Mouse (Mus musculus): Measurements from ENCODE around the gene Idua. TPM values are rescaled to one million over a fixed set of nuclear protein-coding genes. Genes with fewer than 3 reads are reported as not detected.
A peak's percentile ranks its signal among the peaks of the same experiment; 100 is the strongest.

The Idua gene
- polyA plus RNA-seq, 1 experiment from 2014 or later: 14.3 TPM

DNA sequence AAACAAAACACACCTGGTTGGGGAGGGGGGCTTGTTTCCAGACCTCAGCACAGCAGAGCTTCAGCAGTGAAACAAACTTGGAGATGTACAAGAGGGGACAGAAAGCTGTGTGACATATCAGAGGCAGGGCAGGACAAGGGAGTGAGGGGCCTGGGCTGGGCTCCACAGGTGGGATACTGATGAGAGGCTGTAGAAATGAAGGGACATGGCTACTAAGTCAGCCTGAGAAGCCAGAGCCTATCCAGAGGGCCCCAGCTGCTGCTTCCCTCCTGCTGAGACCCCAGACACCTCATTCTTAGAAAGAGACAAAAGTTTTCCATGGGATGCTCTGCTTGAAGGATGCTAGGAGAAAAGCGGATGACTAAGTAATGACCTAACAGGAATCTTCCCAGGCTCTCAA lies 1.5 kb upstream of the Idua start:
- no peak overlapping the region for H3K9ac ChIP-seq (ENCODE audit: low read length)
- no peak overlapping the region for H3K4me3 ChIP-seq (ENCODE audit: low read depth, low read length)
- no peak for ATAC-seq (ENCODE audit: insufficient number of reproducible peaks, low FRiP score, low TSS enrichment, low read depth)
- 74% methylated on average over 1 of the region's 1 CpGs for WGBS
- DNase-seq (ENCODE audit: low spot score): no peak
- H3K27me3 ChIP-seq (ENCODE audit: control insufficient read depth, insufficient read depth, low read length): no peaks in the 10 kb centered on the region
- H3K4me1 ChIP-seq (ENCODE audit: control insufficient read depth, insufficient read depth, low read length): peaks cover 5% of the 10 kb centered on the region
- no peak overlapping the region for H3K27ac ChIP-seq (replicated peaks; ENCODE audit: low read depth, low read length)
- H3K4me2 ChIP-seq (ENCODE audit: low read depth, severe bottlenecking): no peak overlapping the region
- no peaks in the 10 kb centered on the region for H3K9me3 ChIP-seq (ENCODE audit: control insufficient read depth, low read length)
- H3K36me3 ChIP-seq (ENCODE audit: control insufficient read depth, insufficient read depth, low read length): peaks cover 5% of the 10 kb centered on the region; the same call in 1 of the 2 replicates

DNA sequence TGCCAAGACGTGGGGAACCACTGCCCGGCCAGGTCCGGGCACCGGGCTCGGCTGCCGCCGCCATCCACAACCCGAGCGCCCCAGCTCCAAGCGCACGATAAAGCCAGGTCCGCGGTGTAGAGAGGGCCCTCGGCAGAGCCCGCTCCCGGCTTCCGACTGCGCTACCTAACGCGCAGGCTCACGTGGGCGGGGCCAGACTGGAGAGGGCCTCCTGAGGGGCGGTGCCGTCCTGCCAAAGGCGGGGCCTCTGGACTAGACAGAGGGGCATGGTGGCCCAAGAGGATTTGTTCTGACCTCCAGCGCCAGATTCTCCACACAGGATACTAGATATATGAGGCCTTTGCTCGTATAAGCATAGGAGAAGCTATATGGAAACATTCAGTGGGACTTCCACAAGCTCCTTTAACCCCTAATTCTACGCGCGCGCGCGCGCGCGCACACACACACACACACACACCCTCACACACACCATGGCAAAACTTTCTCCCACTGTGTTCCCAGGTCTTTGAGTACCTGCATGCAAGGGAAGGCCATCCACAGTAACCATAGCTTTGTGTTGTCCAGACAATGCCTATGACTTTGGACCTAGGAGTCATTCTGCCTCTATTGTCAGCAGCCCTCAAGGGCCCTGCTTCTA lies 619 bp downstream of the Idua start:
- DNase-seq (ENCODE audit: low spot score) (peak; percentile 91), ATAC-seq (ENCODE audit: insufficient number of reproducible peaks, low FRiP score, low TSS enrichment, low read depth) (peak; percentile 98)
- no peak overlapping the region for H3K27ac ChIP-seq (replicated peaks; ENCODE audit: low read depth, low read length)

DNA sequence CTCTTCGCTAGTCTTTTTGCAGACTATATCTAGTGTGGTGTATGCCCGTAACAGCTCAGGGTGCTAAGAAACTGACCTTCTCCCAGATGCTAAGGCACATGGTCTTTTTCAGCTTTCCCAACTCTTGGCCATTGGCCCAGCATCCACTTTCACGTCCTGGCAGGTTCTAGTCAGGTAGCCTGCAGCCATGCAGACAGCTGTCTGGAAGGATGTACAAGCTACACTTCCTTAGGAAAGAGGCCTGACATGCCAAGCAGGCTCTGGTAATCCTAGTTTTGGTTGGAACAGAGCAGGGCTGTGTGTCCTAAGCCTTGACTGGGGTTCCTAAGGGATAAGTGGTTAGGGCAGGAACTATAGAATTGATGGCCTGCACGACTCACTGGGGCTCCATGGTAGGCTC lies 2.6 kb downstream of the Idua start:
- H3K4me1 ChIP-seq (ENCODE audit: control insufficient read depth, insufficient read depth, low read length): peaks cover 5% of the 10 kb centered on the region
- H3K4me3 ChIP-seq (ENCODE audit: low read depth, low read length): no peak overlapping the region
- DNase-seq (ENCODE audit: low spot score): no peak
- ATAC-seq (ENCODE audit: insufficient number of reproducible peaks, low FRiP score, low TSS enrichment, low read depth): no peak
- no peaks in the 10 kb centered on the region for H3K9me3 ChIP-seq (ENCODE audit: control insufficient read depth, low read length)
- H3K9ac ChIP-seq (ENCODE audit: low read length): no peak overlapping the region
- no peaks in the 10 kb centered on the region for H3K36me3 ChIP-seq (ENCODE audit: control insufficient read depth, insufficient read depth, low read length)
- WGBS: 85% methylated on average over 4 of the region's 4 CpGs
- no peak overlapping the region for H3K4me2 ChIP-seq (ENCODE audit: low read depth, severe bottlenecking)
- H3K27me3 ChIP-seq (ENCODE audit: control insufficient read depth, insufficient read depth, low read length): no peaks in the 10 kb centered on the region
- H3K27ac ChIP-seq (replicated peaks; ENCODE audit: low read depth, low read length): no peak overlapping the region

More for the DNA sequence above, 619 bp downstream of the Idua start:
- Histone ChIP-seq H3K4me1 (ENCODE audit: control insufficient read depth, insufficient read depth, low read length) (peaks cover 5% of the 10 kb centered on the region), H3K4me2 (ENCODE audit: low read depth, severe bottlenecking) (peak overlapping the region; percentile 73), H3K9me3 (ENCODE audit: control insufficient read depth, low read length) (no peaks in the 10 kb centered on the region), H3K27me3 (ENCODE audit: control insufficient read depth, insufficient read depth, low read length) (no peaks in the 10 kb centered on the region), H3K36me3 (ENCODE audit: control insufficient read depth, insufficient read depth, low read length) (no peaks in the 10 kb centered on the region), H3K9ac (ENCODE audit: low read length) (peak overlapping the region; percentile 88), H3K4me3 (ENCODE audit: low read depth, low read length) (peak overlapping the region; percentile 75)
- 19% methylated on average over 36 of the region's 36 CpGs for WGBS

DNA sequence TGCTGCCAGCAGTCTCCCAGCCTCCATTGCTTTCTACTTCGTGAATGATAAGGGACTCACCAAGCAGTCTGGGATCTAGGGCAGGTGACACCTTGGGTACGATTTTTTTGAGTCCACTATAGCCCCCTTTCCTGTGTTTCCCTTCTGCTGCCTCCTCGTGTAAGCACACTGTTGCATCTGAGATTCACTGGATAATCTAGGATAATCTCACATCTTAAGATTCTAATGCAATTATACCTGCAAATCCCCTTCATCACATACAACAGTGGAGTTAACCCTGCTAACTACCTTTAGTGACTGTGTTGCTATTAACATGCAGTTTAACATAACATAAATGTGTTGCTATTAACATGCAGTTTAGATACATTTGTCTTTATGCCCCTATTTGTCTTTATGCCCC lies 4.9 kb downstream of the Idua start:
- ATAC-seq (ENCODE audit: insufficient number of reproducible peaks, low FRiP score, low TSS enrichment, low read depth): no peak
- Histone ChIP-seq H3K36me3 (ENCODE audit: control insufficient read depth, insufficient read depth, low read length) (no peaks in the 10 kb centered on the region), H3K27me3 (ENCODE audit: control insufficient read depth, insufficient read depth, low read length) (no peaks in the 10 kb centered on the region), H3K4me1 (ENCODE audit: control insufficient read depth, insufficient read depth, low read length) (peaks cover 4% of the 10 kb centered on the region; the same call in 1 of the 2 replicates), H3K9me3 (ENCODE audit: control insufficient read depth, low read length) (no peaks in the 10 kb centered on the region), H3K4me2 (ENCODE audit: low read depth, severe bottlenecking) (no peak overlapping the region), H3K4me3 (ENCODE audit: low read depth, low read length) (no peak overlapping the region), H3K27ac (replicated peaks; ENCODE audit: low read depth, low read length) (no peak overlapping the region), H3K9ac (ENCODE audit: low read length) (no peak overlapping the region)
- WGBS: 41% methylated on average over 3 of the region's 3 CpGs
- no peak for DNase-seq (ENCODE audit: low spot score)

DNA sequence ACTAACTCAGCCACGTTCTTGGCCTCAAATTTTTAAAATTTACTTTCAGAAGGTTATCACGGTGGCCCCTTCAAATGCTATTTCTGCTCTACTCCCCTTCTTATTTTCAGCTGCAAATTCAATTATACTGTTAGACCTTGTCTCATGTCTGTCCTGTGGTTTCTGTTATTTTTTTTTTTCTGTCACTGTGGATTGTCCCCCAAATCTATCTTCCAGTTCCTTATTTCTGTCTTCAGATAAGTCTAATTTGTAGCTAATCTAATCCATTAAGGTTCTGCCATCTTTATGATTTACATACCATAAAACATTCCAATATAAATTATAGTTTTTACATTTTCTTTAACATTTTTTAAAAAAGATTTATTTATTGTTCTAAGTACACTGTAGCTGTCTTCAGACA lies 7.2 kb downstream of the Idua start:
- H3K4me1 ChIP-seq (ENCODE audit: control insufficient read depth, insufficient read depth, low read length): peaks cover 4% of the 10 kb centered on the region; the same call in 1 of the 2 replicates
- H3K4me3 ChIP-seq (ENCODE audit: low read depth, low read length): no peak overlapping the region
- peaks cover 4% of the 10 kb centered on the region; the same call in 1 of the 2 replicates for H3K36me3 ChIP-seq (ENCODE audit: control insufficient read depth, insufficient read depth, low read length)
- H3K4me2 ChIP-seq (ENCODE audit: low read depth, severe bottlenecking): no peak overlapping the region
- H3K27ac ChIP-seq (replicated peaks; ENCODE audit: low read depth, low read length): no peak overlapping the region
- ATAC-seq (ENCODE audit: insufficient number of reproducible peaks, low FRiP score, low TSS enrichment, low read depth) (no peak), DNase-seq (ENCODE audit: low spot score) (no peak)
- H3K9me3 ChIP-seq (ENCODE audit: control insufficient read depth, low read length): no peaks in the 10 kb centered on the region
- no peaks in the 10 kb centered on the region for H3K27me3 ChIP-seq (ENCODE audit: control insufficient read depth, insufficient read depth, low read length)
- WGBS: 84% methylated on average over 2 of the region's 2 CpGs
- H3K9ac ChIP-seq (ENCODE audit: low read length): no peak overlapping the region

DNA sequence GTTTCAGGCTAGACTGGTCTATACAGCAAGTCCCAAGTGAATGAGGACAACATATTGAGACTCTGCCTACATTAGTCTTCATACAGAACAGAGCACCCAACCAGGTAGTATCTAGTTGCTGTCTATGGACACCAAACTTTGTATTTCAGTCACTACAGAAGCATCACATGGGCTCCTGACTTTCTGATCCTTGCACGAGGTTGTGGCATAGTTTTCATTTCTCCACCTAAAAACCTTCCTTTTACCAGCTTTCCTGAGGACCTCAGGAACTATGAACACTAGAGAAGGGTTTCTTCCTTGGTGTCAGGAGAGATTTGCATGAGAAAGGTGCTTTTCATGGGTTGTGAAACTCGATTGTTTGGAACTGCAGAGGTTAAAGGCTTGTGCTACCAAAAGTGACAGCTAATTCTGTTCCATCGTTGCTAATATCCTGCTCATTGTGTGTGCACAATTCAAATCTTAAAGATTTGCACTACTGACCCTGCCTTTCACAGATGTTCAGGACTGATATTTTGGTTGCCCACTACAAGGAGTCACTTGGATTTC lies 8.3 kb downstream of the Idua start:
- DNase-seq (ENCODE audit: low spot score): no peak
- H3K27me3 ChIP-seq (ENCODE audit: control insufficient read depth, insufficient read depth, low read length): no peaks in the 10 kb centered on the region

DNA sequence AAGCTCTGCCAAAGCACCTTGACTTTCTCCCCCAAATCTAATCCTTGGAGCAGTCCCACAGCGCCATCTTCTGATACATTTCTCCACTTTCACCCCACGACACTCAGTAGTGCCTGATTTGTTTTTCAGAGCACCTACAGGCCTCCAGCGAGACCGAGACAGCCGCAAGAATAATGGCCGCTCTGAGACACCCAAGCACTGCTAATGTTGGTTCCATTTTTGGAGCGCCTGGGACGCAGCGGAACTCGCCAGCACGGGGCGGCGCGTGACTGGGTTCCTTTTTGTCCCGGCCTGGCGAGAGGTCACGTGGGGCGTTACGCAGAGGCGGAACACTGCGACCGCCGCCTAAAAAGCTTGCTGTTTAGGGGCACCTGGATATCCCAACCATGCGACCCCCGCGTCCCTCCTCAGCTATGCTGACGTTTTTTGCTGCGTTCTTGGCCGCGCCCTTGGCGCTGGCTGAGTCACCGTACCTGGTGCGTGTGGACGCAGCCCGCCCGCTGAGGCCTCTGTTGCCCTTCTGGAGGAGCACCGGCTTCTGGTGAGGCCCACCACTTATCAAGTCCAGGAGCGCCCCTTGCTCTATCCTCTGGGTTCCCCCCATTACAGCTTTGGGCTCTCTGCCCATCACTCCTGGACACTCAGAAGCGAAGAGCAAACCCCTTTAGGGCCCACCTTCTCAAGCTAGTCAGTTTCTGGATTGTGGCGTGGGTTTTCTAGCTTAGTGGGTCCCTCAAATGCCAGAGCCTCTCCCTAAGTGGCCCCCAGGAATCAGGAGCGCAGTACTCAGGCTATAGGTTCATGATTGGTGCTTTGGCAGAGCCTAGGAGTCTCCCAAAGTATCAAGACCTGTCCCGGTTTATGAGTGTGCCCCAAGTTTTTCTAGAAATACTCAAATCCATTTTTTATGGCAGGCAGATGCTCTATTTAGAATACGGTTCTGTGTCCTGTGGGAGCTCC lies 9.1 kb downstream of the Idua start, which contains the start of gene Dgkq:
Gene Dgkq, minus strand, starts transcription at position 696 of the 960 bp plus-strand sequence.
- ATAC-seq (ENCODE audit: insufficient number of reproducible peaks, low FRiP score, low TSS enrichment, low read depth): peak; percentile 85
- WGBS: 8% methylated on average over 43 of the region's 43 CpGs
- Histone ChIP-seq H3K4me2 (ENCODE audit: low read depth, severe bottlenecking) (peak within 1 kb of the TSS; percentile 70), H3K27me3 (ENCODE audit: control insufficient read depth, insufficient read depth, low read length) (no peaks in the 10 kb centered on the region), H3K36me3 (ENCODE audit: control insufficient read depth, insufficient read depth, low read length) (peaks cover 7% of the 10 kb centered on the region; the same call in 1 of the 2 replicates), H3K4me3 (ENCODE audit: low read depth, low read length) (peak within 1 kb of the TSS; percentile 47), H3K4me1 (ENCODE audit: control insufficient read depth, insufficient read depth, low read length) (peaks cover 4% of the 10 kb centered on the region; the same call in 1 of the 2 replicates), H3K9ac (ENCODE audit: low read length) (peak within 1 kb of the TSS; percentile 76), H3K27ac (replicated peaks; ENCODE audit: low read depth, low read length) (peak within 1 kb of the TSS; percentile 80), H3K9me3 (ENCODE audit: control insufficient read depth, low read length) (no peaks in the 10 kb centered on the region)
- DNase-seq (ENCODE audit: low spot score): peak; percentile 86

More for the DNA sequence above, 8.3 kb downstream of the Idua start:
- Histone ChIP-seq H3K4me2 (ENCODE audit: low read depth, severe bottlenecking) (peak overlapping the region; percentile 70), H3K9ac (ENCODE audit: low read length) (peak overlapping the region; percentile 76), H3K27ac (replicated peaks; ENCODE audit: low read depth, low read length) (no peak overlapping the region; the same call in 1 of the 2 replicates), H3K9me3 (ENCODE audit: control insufficient read depth, low read length) (no peaks in the 10 kb centered on the region), H3K4me3 (ENCODE audit: low read depth, low read length) (peak overlapping the region; percentile 47), H3K4me1 (ENCODE audit: control insufficient read depth, insufficient read depth, low read length) (peaks cover 4% of the 10 kb centered on the region; the same call in 1 of the 2 replicates), H3K36me3 (ENCODE audit: control insufficient read depth, insufficient read depth, low read length) (peaks cover 5% of the 10 kb centered on the region; the same call in 1 of the 2 replicates)
- ATAC-seq (ENCODE audit: insufficient number of reproducible peaks, low FRiP score, low TSS enrichment, low read depth): no peak
- 22% methylated on average over 3 of the region's 3 CpGs for WGBS

DNA sequence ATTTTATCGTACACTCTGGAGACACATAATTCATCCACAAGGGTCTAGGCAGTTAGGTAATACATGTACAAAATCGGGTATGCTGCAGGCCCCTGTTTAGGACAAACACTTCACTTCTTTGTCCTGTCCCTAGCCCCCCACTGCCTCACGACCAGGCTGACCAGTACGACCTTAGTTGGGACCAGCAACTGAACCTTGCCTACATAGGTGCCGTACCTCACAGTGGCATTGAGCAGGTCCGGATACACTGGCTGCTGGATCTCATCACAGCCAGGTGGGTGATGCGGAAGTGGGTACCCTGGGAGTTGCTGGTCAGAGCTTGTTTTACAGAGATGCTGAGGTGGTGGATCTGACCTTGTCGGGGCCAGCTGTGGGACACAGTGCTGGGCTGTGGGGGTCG lies 9.9 kb downstream of the Idua start:
- peaks cover 7% of the 10 kb centered on the region; the same call in 1 of the 2 replicates for H3K36me3 ChIP-seq (ENCODE audit: control insufficient read depth, insufficient read depth, low read length)
- H3K4me1 ChIP-seq (ENCODE audit: control insufficient read depth, insufficient read depth, low read length): peaks cover 4% of the 10 kb centered on the region; the same call in 1 of the 2 replicates
- H3K27me3 ChIP-seq (ENCODE audit: control insufficient read depth, insufficient read depth, low read length): no peaks in the 10 kb centered on the region
- no peak overlapping the region for H3K27ac ChIP-seq (replicated peaks; ENCODE audit: low read depth, low read length)
- DNase-seq (ENCODE audit: low spot score) (no peak), ATAC-seq (ENCODE audit: insufficient number of reproducible peaks, low FRiP score, low TSS enrichment, low read depth) (no peak)
- no peaks in the 10 kb centered on the region for H3K9me3 ChIP-seq (ENCODE audit: control insufficient read depth, low read length)
- 83% methylated on average over 9 of the region's 9 CpGs for WGBS
- H3K9ac ChIP-seq (ENCODE audit: low read length): no peak overlapping the region
- H3K4me2 ChIP-seq (ENCODE audit: low read depth, severe bottlenecking): no peak overlapping the region; the same call in 1 of the 2 replicates
- H3K4me3 ChIP-seq (ENCODE audit: low read depth, low read length): no peak overlapping the region

All from limb, embryonic 11.5 days (tissue).